Mouse (Mus musculus): ENCODE results near the gene Gm7029.
A peak's percentile ranks its signal among the peaks of the same experiment; 100 is the strongest.

DNA sequence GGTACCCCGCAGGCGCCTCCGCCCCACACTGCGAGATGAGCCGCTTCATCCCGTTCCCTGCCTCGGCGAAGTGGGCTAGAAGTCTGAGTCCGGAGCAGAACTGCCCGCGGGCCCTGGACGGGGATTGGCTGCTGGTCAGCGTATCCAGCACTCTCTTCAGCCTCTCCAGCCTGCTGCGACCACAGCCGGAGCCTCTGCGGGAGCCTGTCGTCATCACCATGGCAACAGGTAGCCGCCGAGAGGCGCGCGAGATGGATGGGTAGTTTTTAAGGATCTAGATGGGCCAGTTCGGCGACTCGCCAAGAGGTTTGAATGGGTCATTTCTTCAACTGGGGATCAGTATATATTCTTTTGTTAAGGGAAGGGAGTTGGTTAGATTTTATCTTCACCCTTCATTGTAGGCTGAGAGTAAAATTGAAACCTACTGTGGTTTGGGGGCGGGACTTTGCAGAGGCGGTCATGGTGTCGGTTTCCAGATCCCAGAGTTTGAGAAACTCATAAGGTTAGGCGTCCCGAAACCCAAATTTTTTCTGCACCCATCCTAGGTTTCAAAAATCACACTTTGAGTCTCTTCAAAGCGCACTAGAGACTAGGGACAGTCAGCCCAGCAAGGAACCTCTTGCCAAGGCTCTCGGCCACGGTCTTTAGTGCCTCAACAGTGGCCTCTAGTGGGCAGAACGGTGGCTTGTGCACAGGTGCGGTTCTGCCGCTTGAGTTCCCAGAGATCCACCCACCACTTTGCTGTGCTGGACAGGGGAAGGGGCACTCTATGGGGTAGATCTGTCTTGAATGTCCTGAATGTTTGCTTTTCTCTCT, 46.9 kb downstream of the Gm7029 start:
- TF ChIP-seq CTCF (IDR thresholded peaks at IDR 0.05; ENCODE audit: borderline replicate concordance, insufficient read depth, low read length) (peak; percentile 88), POLR2A (IDR thresholded peaks at IDR 0.05; ENCODE audit: low read depth, low read length) (peak; percentile 77)
